Mouse (Mus musculus) lung, postnatal 10 days (tissue): ENCODE data around the gene Morc1.

Experiments
- DNase-seq: peaks from one replicate; pipeline ENCODE4 v3.0.0; 2021

Gene Morc1

DNA sequence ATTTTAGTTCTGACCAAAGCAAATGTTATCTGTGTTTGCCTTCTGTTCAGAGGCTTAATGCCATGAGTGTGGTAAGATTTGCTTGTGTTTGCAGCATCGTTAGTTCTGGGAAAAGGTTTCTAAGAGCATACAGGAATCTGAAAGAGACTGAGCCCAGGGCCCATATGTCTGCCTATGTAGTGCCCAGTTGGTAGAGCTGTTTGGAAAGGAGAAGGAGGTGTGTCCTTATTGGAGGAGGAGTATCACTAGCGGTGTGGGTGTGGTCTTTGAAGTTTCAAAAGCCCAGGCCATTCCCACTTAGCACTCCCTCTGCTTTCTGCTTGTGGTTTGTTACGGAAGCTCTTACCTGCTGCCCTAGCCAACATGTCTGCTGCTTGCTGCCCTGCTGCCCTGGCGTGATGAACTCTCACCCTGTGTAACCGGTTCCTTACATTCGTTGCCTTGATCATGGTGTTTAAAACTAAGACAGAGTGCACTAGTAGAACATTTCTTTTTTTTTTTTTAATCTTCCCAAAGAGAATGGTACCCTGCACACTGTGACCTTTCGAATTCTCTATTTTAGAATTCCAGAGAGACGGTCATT, 48.3 kb downstream of the Morc1 start:
- peak; percentile 22 for DNase-seq

DNA sequence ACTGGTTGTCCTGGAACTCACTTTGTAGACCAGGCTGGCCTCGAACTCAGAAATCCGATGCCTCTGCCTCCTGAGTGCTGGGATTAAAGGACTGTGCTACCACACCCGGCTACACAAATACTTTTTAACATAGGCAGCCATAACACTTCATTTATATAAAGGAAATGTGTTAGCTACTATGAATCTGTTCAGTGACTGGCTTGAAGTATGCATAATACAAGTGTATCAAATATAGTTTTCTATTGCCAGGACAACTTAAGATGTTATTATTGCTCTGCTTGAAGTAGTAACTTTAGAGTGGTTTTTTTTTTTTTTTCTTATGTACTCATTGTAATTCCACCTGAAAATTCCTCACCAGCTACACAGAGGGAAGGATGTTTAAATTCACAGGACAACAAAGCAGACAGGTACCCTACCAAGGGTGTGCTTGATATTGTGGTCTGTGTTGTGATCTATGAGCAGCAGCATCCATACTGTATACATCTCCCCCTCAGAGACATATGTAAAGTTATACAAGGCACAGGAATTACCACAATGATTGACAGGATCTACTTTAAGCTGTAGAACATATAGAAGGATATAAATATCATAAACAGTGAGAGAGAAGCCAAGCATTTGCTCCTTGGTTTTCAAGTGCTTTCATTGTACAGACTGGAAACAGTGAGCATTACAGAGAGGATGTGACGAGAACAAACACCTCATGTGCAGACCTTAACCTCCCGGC, 85.9 kb downstream of the Morc1 start:
- DNase-seq: no peak

DNA sequence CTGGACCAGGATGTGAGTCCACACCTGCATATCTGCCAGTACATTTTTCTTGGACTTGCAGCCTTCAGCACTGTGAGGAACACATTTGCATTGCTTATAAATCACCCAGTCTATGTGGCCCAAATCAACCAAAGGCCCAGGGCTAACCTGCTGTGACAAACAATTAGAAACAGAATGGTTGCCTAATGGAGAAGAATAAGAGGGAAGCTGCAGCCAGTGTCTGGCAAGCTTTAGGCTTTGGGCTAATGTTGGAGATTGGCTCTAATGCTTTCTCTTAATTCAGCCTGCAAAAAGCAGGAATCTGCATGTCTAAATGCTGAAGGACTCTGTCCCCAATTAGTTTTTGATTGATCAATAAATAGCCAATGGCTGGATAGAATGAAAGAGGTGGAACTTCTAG, 88.5 kb downstream of the Morc1 start:
- DNase-seq: no peak

- no peak for DNase-seq
Observed at GRCm38 (mm10) chr16:48537108-48537507, 106.1 kb downstream of the Morc1 start.

DNA sequence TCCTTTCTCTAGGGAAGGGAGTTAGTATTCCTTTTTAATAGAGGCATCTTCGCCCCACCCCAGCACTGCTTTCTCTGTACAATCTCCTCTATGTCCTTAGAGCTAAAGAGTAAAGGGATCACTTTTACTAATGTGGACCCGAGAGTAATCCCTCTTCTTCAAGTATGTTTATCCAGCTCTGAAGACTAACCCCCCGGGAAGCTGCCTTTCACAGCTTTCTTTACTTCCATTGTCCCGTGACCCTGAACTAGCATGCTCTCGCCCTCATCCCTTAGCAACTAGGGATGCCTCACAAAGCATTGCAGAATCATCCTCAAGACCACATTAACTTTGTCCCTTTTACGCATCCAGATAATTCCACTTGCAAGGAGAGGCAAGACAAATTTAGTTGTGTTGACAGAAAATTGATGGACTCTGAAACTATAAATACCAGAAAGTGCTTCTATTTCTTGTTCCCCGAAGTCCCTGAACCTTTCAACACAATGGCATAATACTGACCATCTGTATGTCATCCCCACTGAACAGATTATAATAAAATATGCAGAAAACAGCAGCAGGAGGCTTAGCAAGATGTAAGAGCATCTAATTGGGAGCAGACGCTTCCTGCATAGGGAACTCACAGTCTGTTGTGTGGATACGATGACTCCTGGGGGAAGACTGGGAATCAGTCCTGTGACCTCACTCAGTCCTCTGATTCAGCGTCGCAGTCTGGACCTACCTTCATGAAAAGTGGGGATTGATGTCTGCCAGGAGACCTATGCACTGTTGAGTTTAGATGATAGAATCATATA, 131.4 kb downstream of the Morc1 start:
- no peak for DNase-seq

DNA sequence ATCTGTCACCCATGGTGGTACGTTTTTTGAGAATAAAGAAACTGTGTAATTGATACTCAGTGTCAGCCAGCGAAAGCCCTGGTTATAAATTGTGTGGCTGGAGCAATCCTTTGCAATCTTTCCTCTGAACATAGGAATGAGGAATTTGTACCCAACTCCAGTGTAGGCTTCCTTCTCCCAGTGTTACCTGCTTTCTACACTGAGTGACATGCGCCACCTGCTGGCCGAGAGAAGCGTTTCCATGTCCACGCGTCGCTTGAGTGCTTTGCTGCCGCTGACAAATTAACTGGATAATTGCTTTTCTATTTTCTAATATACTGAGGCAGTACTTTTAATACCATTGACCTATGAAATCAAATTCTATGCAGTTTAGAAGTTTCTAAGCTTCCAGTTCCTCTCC, 139.3 kb downstream of the Morc1 start:
- peak; percentile 73 for DNase-seq

DNA sequence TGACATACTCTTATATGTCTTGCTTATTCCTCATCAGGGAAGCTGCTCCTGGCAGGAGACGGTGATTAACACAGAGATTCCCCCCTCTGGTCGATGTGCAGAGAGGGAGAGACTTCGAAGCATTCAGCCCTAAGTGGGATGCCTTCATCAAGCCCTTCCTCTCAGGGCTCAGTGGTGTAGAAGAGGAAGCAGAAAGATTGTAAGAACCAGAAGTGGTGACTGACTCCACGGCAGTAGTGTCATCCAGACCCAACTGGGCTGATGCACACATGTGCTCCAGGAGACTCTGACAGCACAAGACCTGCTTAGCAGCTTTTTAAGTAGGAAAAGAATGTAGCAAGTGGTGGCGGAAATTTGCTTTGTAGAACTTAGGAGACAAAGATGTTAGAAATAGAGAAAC, 143.0 kb downstream of the Morc1 start:
- no peak for DNase-seq

DNA sequence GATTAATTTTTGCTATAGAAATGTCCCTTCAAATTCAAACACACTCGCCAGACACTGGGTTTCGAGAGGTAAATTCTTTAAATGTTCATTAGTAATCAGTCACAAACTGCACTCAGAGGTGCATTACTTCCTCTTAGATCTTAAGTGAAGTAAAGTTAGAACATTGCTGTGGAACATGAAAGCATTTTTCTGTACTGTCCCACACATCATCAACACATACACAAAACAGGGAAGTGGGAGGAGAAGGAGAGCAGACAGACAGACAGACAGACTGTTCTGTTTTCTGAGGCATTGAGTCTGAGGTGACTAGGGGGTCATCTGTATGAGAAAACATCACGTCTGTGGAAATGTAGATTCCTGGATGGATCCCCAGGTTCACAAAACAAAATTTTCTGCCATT, 143.5 kb downstream of the Morc1 start:
- DNase-seq: no peak

DNA sequence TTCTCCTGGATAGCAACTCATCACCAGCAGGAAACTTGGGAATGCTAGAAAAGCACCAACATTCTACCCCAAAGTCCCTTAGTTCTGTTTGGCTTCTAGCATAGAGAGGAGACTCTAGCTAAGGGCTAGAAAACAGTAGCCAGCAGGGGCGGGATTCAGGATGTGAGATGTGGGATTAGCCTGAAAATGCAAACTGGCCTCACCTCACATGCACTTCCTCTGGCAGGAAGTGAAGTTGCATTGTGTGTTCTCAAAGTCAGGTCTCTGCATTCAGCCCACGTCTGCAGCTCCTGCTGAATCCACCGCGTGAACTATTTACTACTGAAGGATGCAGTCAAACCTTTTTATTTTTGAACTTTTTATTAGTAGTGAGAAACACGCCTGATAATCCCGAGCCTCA, 154.3 kb downstream of the Morc1 start:
- no peak for DNase-seq

GRCm38 (mm10) chr16:48594457-48594856, 163.4 kb downstream of the Morc1 start:
- no peak for DNase-seq

DNA sequence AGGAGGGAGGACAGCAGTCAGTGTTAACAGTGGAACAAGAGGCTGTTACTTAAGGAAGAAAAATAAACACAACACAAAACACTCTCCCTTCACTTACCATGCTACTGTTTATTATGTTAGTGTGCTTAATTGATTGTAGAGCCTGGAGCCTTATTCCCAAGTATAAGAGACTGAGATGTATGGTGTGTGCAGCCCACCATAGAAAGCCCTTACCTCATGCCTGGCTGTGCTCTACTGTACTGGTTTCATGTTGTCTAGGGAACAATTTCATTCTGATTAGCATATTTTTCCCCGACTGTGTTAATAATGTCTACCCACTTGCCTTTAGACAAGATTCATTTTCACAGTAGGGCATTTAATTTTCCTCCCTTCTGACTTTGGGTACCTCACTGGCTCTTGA, 164.2 kb downstream of the Morc1 start:
- DNase-seq: no peak

DNA sequence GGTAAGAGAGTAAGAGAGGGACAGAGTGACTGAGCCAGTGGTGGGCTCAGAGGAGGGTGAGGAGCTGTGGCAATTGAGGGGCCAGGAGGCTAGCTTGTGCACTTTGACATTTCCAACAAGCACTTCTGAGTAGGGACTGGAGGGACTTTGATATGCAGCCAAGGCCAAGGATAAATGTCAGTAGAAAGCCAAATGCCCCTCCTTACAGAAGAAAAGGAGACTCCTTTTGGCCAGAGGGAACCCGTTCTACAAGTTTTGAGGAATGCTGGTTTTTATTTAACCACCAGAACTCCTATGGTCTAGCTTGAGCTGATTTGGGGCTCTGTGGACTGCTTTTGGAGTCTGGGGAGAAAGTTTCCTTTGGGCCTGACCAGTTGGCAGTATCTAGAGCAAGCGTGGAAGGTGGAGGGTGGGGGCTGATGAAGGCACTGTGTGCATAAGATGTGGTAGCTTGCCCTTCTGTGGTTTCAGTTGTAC, 172.7 kb downstream of the Morc1 start:
- DNase-seq: peak; percentile 16

GRCm38 (mm10) chr16:48606476-48607038, 175.5 kb downstream of the Morc1 start:
- DNase-seq: no peak

GRCm38 (mm10) chr16:48608224-48608623, 177.2 kb downstream of the Morc1 start:
- no peak for DNase-seq

DNA sequence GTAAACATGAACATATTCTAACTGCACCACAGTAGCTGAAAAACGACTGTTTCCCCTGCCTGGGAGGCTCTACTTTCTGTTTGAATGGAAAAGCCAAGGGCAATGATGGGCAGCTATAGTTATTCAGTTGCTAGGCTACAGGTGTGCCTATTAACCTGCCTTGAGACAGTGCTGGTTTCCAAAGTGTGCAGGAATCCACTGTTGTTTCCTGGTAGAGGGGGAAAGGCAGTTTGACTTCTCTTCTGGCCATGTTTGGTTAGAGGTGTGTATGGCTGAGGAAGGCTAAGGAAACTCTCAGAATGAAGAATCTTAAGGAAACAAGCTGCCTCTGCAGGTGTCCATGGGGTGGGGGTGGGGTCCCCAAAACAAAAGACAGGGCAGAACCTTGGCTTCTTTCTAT, 179.8 kb downstream of the Morc1 start:
- no peak for DNase-seq

DNA sequence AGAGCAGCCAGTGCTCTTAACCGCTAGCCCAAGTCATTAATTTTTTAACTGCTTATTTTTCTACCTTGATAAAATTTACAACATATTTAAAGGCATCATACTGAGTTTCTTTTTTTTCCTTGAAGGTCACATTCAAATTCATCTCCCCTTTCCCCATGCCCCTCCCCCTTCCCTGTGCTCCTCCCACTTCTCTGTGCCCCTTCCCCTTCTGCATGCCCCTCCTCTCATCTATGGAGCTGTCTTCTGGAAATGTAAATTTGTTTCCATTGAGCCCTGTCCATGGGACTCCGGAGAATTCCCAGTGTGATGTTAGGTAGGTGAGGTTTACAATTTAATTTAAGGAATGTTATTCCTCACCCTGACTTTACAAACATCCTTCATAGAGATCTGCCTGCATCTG, 180.4 kb downstream of the Morc1 start:
- DNase-seq: no peak

GRCm38 (mm10) chr16:48613783-48614182, 182.7 kb downstream of the Morc1 start:
- no peak for DNase-seq

DNA sequence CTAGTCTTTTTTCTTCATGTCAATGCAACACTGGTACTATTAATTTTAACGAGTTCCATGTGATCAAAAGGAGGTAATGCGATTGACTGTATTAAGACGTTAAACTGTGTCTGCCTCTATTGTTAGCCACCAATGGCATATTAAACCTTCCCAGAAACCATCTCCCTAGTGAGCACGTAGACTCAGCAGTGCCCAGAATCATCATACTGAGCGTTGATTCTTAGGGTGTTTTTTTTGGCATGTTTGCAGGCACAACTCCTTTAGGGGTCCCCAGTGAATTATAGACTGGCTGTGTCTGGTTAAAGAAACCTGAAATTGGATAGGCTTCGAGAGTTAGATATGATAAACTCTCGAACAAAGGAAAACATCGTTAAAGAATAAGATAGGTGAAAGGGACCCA, 189.5 kb downstream of the Morc1 start:
- DNase-seq: no peak

DNA sequence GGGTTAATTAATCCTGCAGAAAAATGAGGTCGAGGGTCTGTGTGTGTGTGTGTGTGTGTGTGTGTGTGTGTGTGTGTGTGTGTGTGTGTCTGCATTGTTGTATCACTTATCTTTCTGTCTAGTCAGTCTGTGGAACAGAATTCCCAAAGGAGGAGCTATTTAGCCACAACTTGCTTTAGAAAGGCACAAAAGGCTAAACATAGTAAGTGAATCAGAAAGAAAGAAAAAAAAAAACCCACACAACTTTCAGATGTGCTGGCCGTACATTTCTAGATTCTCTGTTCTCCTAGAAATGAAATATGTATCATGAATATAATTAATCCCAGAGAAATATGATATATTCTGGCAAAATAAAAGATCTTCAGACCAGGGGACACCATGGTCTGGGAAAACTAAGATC, 190.0 kb downstream of the Morc1 start:
- no peak for DNase-seq

DNA sequence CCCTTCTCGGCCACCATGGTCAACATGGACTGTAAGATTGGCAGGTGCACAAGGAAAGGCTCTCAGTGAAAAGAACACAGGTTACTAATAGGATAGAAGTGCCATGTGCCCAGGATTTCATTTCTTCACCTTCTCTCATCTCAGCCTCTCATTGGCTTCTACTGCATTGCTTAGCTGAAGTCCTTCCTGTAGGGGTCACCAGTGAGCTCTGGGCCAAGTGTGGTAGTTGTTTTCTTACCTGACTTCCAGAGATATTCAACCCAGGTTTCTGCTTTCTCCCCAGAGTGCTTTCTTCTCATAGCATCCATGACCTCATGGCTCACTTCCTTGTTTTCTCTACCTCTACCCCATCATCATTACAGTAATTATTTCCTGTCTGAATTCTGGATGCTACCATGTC, 192.4 kb downstream of the Morc1 start:
- DNase-seq: peak; percentile 18

DNA sequence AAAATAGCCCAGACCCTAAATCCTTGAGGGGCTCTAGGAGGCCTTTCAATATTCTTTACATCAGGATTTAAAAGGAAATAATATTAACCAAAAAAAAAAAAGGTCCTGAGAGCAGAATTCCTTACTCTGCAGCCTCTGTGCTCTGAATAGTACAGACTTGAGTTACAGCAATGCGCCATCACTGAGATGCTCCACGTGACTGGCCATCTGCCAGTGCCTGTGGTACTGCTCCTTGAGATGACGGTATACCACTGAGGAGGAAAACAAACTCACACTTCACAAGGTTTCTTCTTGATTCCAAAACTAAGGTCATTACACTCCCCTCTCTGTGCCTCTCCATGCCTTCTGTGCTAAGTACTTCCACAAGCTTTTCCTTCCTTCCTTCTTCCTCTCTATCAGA, 195.1 kb downstream of the Morc1 start:
- DNase-seq: peak; percentile 25

- no peak for DNase-seq
Observed at GRCm38 (mm10) chr16:48627296-48627695, 196.3 kb downstream of the Morc1 start.

DNA sequence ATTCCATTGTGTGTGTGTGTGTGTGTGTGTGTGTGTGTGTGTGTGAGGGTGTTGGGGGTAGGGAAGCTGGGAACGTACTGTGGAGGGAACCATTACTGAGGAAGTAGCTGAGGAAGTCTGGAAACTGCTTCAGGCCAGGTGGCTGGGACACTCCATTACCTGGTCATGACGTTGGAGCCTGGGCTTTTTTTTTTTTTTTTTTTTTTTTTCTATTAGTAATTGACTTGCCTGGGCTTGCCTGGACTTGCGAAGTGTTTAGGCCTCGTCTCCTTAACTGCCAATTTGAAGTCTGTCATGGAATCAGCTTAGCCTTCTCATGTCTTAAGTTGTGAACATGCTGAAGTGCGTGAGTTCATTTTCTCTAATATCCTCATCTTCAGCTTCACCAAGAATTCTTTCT, 198.7 kb downstream of the Morc1 start:
- DNase-seq: no peak

GRCm38 (mm10) chr16:48630466-48630865, 199.4 kb downstream of the Morc1 start:
- no peak for DNase-seq
